Mouse (Mus musculus): Measurements from ENCODE around the gene Olfr117. TPM values are rescaled to one million over a fixed set of nuclear protein-coding genes. Genes with fewer than 3 reads are reported as not detected.
"Not testable (repeated sequence)": the region's sequence is repeated elsewhere in the genome, so short reads cannot be mapped to it uniquely, and the experiment has no call there.

Olfr117 gene
- not detected in 2 replicates for polyA plus RNA-seq (2015; fragmentation: Nextera tagmentation; extraction: Ambion mirVana)

DNA sequence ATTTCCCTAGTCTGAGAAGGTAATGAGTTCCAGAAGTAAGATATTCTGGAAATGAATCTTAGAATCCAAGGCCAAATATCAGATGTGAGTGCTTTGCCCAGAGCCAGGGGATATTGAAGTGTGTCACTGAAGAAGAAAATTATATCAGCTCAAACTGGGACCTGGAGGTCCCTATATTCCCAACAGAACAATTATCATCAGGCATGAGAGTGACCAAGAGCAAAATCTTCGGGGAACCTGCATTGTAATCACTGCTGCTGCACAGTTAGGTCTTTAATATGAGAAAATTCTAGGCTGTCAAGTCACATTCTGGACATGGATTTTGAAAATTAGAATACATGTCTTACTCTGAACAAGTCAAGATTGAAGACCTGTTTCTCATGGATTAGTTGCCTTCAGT lies at the start of gene Olfr117:
Gene Olfr117, minus strand, starts transcription at position 101 of the 400 bp plus-strand sequence.
- Histone ChIP-seq H3K4me1 (replicated peaks) (no peaks in the 10 kb centered on the region), H3K36me3 (no peaks in the 10 kb centered on the region), H3K9me3 (no peaks in the 10 kb centered on the region), H3K9ac (no peak within 1 kb of the TSS), H3K27ac (no peak within 1 kb of the TSS), H3K4me2 (replicated peaks) (no peak within 1 kb of the TSS), H3K4me3 (replicated peaks) (no peak within 1 kb of the TSS), H3K27me3 (replicated peaks) (no peaks in the 10 kb centered on the region)
- 64% methylated on average over 1 of the region's 1 CpGs for WGBS
- no peak for ATAC-seq

DNA sequence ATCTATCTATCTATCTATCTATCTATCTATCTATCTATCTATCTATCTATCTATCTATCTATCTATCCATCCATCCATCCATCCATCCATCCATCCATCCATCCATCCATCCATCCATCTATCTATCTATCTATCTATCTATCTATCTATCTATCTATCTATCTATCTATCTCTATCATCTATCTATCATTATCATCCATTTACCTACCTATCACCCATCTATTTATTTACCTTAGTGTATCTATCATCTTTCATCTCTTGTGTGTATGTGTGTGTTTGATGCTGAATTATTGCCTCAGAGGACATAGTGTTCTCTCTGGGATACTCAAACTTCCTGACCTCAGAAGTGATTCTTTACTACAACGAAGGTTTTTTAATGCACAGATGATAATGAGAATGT lies 32.7 kb upstream of the Olfr117 start, which contains the start of gene Olfr119:
Gene Olfr119, plus strand, starts transcription at position 301 of the 400 bp plus-strand sequence.
- H3K9me3 ChIP-seq; ATAC-seq; H3K4me3 ChIP-seq (replicated peaks); H3K4me2 ChIP-seq (replicated peaks); H3K9ac ChIP-seq; H3K36me3 ChIP-seq; H3K4me1 ChIP-seq (replicated peaks); H3K27me3 ChIP-seq (replicated peaks); H3K27ac ChIP-seq: not testable (repeated sequence)
- WGBS: 75% methylated on average over 1 of the region's 1 CpGs

DNA sequence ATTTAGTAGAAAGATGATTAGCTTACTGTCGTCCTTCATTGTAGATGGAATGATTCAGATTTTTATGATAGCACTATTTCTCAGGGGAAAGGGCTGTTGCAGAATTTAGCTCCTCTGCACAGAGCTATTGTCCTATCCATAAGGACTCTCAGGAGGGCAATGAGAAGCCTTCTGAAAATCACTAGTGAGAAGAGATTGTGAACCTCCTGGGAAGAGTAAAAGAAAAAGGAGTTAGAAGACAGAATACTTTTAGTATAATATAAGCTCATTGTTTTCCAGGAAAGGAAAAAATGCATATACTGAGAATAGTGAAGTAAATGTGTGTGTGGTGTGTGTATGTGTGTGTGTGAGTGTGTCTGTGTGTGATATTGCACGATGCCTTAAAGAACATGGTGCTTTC lies 3.1 kb upstream of the Olfr117 start, which contains the start of gene Olfr118:
Gene Olfr118, plus strand, starts transcription at position 301 of the 400 bp plus-strand sequence.
- no peak within 1 kb of the TSS for H3K4me3 ChIP-seq (replicated peaks)
- WGBS: 70% methylated on average over 2 of the region's 2 CpGs

DNA sequence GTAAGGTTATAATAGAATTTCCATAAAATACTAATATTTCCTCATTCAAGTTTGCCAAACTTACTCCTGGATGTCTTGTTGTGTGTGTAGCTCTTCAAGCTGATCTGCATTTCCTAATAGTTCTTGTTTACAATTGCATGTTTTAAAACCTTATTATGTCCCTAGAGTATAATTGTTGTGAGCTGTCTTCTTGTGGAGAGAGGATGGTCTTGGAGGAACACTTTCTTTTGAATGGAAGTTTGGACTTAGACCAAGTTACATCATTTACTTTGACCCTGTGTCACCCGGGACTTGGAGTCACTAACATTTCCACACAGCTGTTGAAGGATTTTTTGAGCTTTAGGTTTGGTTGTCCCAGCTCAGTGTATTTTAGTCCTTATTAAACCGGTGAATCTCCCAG lies 36.6 kb downstream of the Olfr117 start, which contains the start of the genes Olfr115 and Olfr116:
Gene Olfr115, minus strand, starts transcription at position 101 of the 400 bp plus-strand sequence.
Gene Olfr116, minus strand, starts transcription at position 191 of the 400 bp plus-strand sequence.
- Histone ChIP-seq H3K27me3 (replicated peaks) (no peaks in the 10 kb centered on the region), H3K27ac (no peak within 1 kb of the TSS), H3K9me3 (0 out of 2 replicates have a peak, but pooled peaks cover 4% of the 10 kb centered on the region), H3K4me2 (replicated peaks) (no peak within 1 kb of the TSS), H3K4me1 (replicated peaks) (no peaks in the 10 kb centered on the region), H3K36me3 (no peaks in the 10 kb centered on the region), H3K4me3 (replicated peaks) (no peak within 1 kb of the TSS), H3K9ac (no peak within 1 kb of the TSS)
- WGBS: 85% methylated on average over 2 of the region's 2 CpGs
- no peak for ATAC-seq

More for the DNA sequence above, 3.1 kb upstream of the Olfr117 start, which contains the start of gene Olfr118:
- Histone ChIP-seq H3K4me2 (replicated peaks) (no peak within 1 kb of the TSS), H3K9me3 (no peaks in the 10 kb centered on the region), H3K4me1 (replicated peaks) (no peaks in the 10 kb centered on the region), H3K27ac (no peak within 1 kb of the TSS), H3K36me3 (no peaks in the 10 kb centered on the region), H3K9ac (no peak within 1 kb of the TSS), H3K27me3 (replicated peaks) (no peaks in the 10 kb centered on the region)
- no peak for ATAC-seq

Other genes starting within 250 kb of the Olfr117 start
- gene Olfr108, start 218.3 kb downstream of the Olfr117 start, polyA plus RNA-seq (2015; fragmentation: Nextera tagmentation; extraction: Ambion mirVana): not detected in 2 replicates
- not detected in 2 replicates for gene Olfr109, start 204.9 kb downstream of the Olfr117 start, polyA plus RNA-seq (2015; fragmentation: Nextera tagmentation; extraction: Ambion mirVana)
- gene H2-M2, start 180.2 kb downstream of the Olfr117 start, polyA plus RNA-seq (2015; fragmentation: Nextera tagmentation; extraction: Ambion mirVana): not detected in 2 replicates
- not detected in 2 replicates for gene Olfr110, start 171.3 kb downstream of the Olfr117 start, polyA plus RNA-seq (2015; fragmentation: Nextera tagmentation; extraction: Ambion mirVana)
- gene Olfr111, start 155.8 kb downstream of the Olfr117 start, polyA plus RNA-seq (2015; fragmentation: Nextera tagmentation; extraction: Ambion mirVana): 0.09 TPM in 1 of 2 replicates, not detected in the other
- gene Olfr112, start 94.3 kb downstream of the Olfr117 start, polyA plus RNA-seq (2015; fragmentation: Nextera tagmentation; extraction: Ambion mirVana): not detected in 2 replicates
- not detected in 2 replicates for gene Olfr113, start 86.1 kb downstream of the Olfr117 start, polyA plus RNA-seq (2015; fragmentation: Nextera tagmentation; extraction: Ambion mirVana)
- gene Olfr114, start 71.0 kb downstream of the Olfr117 start, polyA plus RNA-seq (2015; fragmentation: Nextera tagmentation; extraction: Ambion mirVana): not detected in 2 replicates
- not detected in 2 replicates for gene Olfr115, start 36.7 kb downstream of the Olfr117 start, polyA plus RNA-seq (2015; fragmentation: Nextera tagmentation; extraction: Ambion mirVana)
- not detected in 2 replicates for gene Olfr116, start 36.6 kb downstream of the Olfr117 start, polyA plus RNA-seq (2015; fragmentation: Nextera tagmentation; extraction: Ambion mirVana)
- gene Olfr118, start 3.2 kb upstream of the Olfr117 start, polyA plus RNA-seq (2015; fragmentation: Nextera tagmentation; extraction: Ambion mirVana): not detected in 2 replicates
- not detected in 2 replicates for gene Olfr119, start 32.8 kb upstream of the Olfr117 start, polyA plus RNA-seq (2015; fragmentation: Nextera tagmentation; extraction: Ambion mirVana)
- not detected in 2 replicates for gene Olfr120, start 58.0 kb upstream of the Olfr117 start, polyA plus RNA-seq (2015; fragmentation: Nextera tagmentation; extraction: Ambion mirVana)
- gene Olfr121, start 85.1 kb upstream of the Olfr117 start, polyA plus RNA-seq (2015; fragmentation: Nextera tagmentation; extraction: Ambion mirVana): not detected in 2 replicates
- gene Olfr122, start 104.8 kb upstream of the Olfr117 start, polyA plus RNA-seq (2015; fragmentation: Nextera tagmentation; extraction: Ambion mirVana): not detected in 2 replicates
- gene Olfr123, start 129.7 kb upstream of the Olfr117 start, polyA plus RNA-seq (2015; fragmentation: Nextera tagmentation; extraction: Ambion mirVana): not detected in 2 replicates
- gene Olfr124, start 136.1 kb upstream of the Olfr117 start, polyA plus RNA-seq (2015; fragmentation: Nextera tagmentation; extraction: Ambion mirVana): not detected in 2 replicates
- gene Olfr125, start 169.2 kb upstream of the Olfr117 start, polyA plus RNA-seq (2015; fragmentation: Nextera tagmentation; extraction: Ambion mirVana): not detected in 2 replicates
- gene Olfr126, start 183.7 kb upstream of the Olfr117 start, polyA plus RNA-seq (2015; fragmentation: Nextera tagmentation; extraction: Ambion mirVana): not detected in 2 replicates
- gene Olfr127, start 236.7 kb upstream of the Olfr117 start, polyA plus RNA-seq (2015; fragmentation: Nextera tagmentation; extraction: Ambion mirVana): not detected in 2 replicates